Mouse (Mus musculus) kidney, adult 2 months (tissue): ENCODE results near the gene Dnajc13.

ENCODE experiments used
- CTCF ChIP-seq: fragments of 200-500 bp; conservative IDR thresholded peaks from 2 replicates; pipeline ENCODE4 v1.5.1; 2011; ENCODE audit warnings: low read depth, mild to moderate bottlenecking, control low read depth, low read length, moderate library complexity, mixed read lengths; ENCODE audit not compliant: insufficient read depth, insufficient read length
- POLR2A ChIP-seq: fragments of 200-500 bp; IDR thresholded peaks from one replicate; pipeline ENCODE4 v1.6.1; 2011; ENCODE audit warnings: low read depth, low read length, control low read depth

DNA sequence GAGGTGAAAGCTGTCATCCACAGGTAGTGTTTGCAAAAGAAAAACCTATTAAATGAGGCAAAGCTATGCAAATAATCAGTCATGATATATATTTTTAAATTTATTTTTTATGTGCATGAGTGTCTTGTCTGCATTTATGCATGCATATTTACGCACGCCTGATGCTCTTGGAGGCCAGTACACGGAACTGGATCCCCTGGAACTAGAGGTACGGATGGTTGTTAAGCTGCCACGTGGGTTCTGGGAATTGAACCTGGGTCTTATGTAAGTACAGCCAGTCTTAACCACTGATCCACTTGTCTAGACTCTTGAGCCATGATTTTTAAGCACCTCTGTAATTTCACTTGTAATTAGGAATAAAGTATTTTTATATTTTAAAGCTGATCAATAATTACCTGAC is 79.5 kb downstream of the Dnajc13 start:
- TF ChIP-seq POLR2A (no peak), CTCF (no peak)
